Mouse (Mus musculus): Measurements from ENCODE around the gene Gm20379. TPM values are rescaled to one million over a fixed set of nuclear protein-coding genes. Genes with fewer than 3 reads are reported as not detected.

The Gm20379 gene
- total RNA-seq, 2 experiments from 2014 or later: not detected

DNA sequence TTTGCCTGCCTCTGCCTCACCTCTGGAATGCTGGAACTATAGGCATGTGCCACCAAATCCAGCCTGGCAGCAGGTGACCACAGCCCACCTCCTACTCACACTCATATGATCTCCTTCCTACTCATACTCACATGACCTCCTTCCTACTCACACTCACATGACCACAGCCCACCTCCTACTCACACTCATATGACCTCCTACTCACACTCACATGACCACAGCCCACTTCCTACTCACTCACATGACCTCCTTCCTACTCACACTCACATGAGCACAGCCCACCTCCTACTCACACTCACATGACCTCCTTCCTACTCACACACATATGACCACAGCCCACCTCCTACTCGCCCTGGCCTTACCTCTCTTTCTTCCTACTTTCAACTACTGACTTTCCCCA lies 31.1 kb downstream of the Gm20379 start:
- no peak for DNase-seq

DNA sequence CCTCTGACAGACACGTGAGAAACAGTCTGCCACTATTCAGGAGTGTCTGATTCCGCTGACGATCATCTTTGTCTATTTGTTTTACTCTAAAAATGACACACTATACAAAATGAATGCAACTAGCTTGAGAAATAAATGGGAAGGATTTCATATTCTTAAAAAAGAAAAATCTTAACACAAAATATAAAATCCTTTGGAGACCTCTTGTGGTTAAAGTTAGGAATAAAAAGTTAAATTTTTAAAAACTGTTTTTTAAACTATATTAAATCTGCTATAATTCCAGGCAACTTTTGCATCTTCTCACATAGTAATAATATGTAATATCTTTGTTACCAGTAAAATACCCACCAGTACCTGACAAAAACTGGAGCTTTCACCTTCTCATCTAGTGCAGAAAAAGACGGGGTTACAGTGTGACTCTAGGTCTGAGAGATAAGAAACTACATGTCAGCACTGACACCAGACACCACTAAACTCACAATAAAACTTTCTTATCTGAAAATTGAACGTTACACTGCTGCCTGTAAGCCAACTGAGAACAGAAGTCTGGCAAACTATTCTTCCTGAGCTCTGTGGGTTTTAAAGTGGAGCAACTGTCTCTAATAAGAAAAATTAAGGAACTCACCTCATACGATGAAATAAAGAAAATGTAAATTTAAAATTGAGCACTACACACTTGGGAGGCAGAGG lies 32.1 kb downstream of the Gm20379 start:
- no peak for DNase-seq

DNA sequence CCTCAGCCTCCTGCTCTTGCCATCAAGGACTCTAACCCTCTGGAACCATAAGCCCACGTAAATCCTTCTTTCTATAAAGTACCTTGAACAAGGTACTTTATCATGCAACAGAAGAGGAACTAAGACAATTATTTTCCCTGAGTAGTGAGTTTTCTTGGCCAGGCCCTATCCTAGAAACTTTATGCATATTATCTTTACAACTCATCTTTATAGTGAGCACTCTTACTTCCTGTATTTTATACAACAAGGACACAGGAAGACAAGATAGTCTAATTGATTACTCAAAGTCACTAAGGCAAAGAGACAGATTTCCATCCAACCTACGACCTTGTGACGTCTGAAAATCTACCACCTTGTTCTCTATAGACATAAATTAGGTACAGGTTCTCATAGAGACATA lies 34.0 kb downstream of the Gm20379 start:
- DNase-seq: no peak

DNA sequence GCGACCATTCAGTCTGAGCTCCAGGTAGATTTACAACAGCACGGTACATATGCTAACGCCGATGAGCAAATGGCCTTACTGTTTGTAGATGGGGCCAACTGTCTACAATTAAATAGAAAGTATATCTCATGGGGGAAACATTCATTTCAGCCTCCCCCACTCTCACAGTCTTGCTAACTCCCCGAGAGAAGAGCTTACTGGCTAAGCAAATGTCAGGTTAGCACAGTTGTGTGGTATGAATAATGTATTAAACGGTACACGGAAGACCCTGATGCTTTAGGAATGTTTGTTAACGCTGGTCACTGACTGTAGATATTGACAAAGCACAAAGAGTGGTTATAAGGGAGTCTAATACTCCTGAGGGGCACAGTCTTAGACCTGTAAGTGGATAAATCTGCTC lies 38.3 kb downstream of the Gm20379 start:
- DNase-seq: no peak

DNA sequence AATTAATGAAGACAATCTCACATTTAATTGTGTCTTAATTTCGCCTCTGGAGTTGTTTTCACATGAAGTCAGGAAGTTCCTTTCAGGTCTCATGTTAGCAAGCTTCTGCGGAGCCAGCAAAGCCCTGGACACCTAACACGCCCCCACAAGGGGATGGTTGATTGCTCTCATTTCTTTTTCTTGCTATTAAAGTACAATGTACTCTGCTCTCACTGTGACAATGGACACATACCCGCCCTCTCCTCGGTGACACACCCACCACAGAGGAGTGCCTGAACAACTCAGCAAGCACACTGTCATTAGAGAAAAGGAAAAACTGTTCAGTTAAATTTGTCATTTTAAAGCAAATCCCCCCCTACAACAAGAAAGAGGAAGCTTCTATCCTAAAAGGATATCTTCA lies 40.6 kb downstream of the Gm20379 start:
- DNase-seq: no peak

DNA sequence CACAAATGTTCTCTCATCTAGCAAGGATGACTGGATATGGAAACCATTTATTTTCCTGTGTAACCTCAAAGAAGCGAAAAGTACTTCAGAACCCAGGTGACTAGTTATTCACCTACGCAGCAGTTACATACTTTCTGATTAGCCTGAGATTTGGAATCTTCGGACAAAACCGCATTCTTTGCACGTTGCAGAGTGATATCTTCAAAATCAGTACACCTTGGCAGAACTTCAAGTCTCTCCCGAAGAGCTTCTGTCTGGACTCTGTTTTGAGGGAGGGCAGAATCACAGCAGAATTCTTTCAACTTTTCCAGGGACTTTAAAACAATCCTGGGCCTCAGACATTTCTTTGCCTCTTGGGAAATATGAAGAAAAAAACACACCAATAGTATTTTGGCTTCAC lies 45.3 kb downstream of the Gm20379 start:
- no peak for DNase-seq

DNA sequence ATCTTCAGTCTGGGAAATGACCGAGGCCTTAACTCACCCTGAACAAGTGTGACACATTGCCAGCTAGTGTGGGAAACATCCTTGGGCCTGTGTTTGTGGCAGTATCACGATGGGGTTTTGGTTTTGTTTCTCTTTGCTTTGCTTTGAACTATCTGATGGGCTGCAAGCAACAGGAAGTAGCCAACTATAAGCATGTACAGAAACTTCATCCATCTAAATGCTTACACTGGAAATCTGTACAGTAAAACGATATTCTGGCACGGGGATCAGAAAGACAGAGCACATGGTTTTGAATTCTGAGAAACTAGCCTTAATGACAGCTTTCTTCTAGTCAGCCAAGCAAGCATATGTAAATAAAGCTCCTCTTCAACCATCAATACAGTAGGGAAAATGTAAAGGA lies 48.2 kb downstream of the Gm20379 start:
- no peak for DNase-seq

DNA sequence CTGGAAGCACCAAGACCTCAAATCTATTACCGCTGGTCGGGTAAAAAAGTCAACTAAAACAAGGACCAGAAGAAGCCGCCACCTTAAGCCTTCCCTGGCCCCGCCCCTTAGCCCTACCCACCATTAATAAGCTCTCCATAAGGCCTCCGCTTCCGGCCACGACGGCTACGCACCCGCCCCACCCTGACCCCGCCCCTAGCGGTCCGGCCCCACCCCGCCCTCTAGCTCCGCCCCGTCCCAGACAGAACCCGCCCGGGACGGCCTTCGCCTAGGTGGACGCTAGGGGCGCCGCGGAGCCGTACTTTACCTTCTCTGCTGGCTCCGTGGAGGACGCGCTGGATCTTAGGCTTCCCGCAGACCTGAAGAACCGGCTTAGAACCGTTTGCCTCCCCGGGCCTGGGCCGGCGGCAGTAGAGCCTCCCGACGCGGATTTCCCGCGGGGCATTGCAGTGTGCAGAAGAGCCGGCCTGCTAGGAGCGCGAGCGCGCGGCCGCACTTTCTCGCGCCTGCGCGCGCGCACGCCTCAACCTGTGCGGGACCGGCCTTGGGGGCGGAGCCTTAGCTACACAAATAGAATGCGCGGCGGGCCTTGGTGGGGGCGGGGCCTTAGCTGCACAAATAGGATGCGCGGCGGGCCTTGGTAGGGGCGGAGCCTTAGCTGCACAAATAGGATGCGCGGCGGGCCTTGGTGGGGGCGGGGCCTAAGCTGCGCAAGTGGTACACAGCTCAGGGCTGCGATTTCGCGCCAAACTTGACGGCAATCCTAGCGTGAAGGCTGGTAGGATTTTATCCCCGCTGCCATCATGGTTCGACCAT lies 48.9 kb downstream of the Gm20379 start, which contains the start of the genes Dhfr and Msh3:
Gene Dhfr, plus strand, starts transcription at position 271 of the 816 bp plus-strand sequence.
Gene Msh3, minus strand, starts transcription at position 548 of the 816 bp plus-strand sequence.
- peak; percentile 96 to 99 for DNase-seq

DNA sequence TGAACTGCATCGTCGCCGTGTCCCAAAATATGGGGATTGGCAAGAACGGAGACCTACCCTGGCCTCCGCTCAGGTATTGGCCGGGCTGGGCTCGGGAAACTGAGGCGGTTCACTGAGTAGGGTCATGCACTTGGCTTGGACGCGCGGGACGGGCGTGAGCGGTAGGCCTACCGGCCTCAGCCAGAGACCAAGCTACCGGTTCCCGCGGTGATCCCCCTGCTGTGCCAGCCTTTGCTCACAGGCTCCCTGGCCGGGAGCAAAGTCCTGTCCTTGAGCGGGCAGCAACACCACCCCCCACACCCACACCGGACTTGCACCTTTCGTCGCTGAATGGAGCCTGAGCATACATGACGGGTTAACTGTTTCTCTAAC lies 49.5 kb downstream of the Gm20379 start:
- DNase-seq: peak in 1 of 2 experiments; percentile 44

DNA sequence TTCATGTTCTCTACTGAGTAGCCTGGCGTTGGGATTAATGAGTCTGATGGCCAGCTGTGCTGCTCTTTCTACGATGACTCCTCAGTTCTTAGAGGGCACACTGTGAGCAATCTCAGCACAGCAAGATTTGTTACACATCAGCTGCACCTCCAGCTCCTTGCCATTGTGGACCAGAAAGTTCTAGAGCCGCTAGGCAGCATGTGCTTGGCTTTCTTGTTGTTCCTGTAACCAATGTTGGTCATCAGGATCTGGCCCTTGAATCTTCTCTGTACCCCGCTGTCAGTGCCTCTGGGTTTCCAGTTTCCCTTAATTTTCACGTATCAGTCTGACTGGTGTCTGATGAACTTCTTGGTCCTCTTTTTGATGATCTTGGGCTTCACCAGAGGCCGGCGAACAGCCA lies 50.6 kb downstream of the Gm20379 start:
- no peak for DNase-seq

Other genes starting within 250 kb of the Gm20379 start
- 1 to 10 TPM; 2.6 to 2.7 TPM for gene Rasgrf2, start 174.3 kb upstream of the Gm20379 start, total RNA-seq (2021)
- gene Dhfr, start 48.7 kb downstream of the Gm20379 start, total RNA-seq (2021): 1 to 10 TPM; 2.5 to 4.1 TPM
- gene Msh3, start 49.0 kb downstream of the Gm20379 start, total RNA-seq (2021): 10 to 100 TPM; 15.7 to 26.2 TPM
- 1 to 10 TPM in 1 of 2 experiments, under 1 TPM in 1; 0.69 to 1.3 TPM for gene Ankrd34b, start 119.9 kb downstream of the Gm20379 start, total RNA-seq (2021)
- 1 to 10 TPM; 4.5 to 6.5 TPM for gene Fam151b, start 178.0 kb downstream of the Gm20379 start, total RNA-seq (2021)
- gene Zfyve16, start 224.9 kb downstream of the Gm20379 start, total RNA-seq (2021): 10 to 100 TPM; 28.3 to 28.5 TPM